Mouse (Mus musculus) leukemia stem cell, adult 10-12 weeks (primary cell): Measurements from ENCODE around the gene Tagln3. TPM values are rescaled to one million over a fixed set of nuclear protein-coding genes. Genes with fewer than 3 reads are reported as not detected.

Experiments used
- polyA plus RNA-seq: library from polyadenylated mRNA; stranded (reverse); fragments of >175 nt; gene quantifications from 2 replicates; pipeline ENCODE4 v1.2.3, GENCODE M21; 2012; ENCODE audit warnings: low replicate concordance

Tagln3 gene
- polyA plus RNA-seq = 0.24 TPM in 1 of 2 replicates, not detected in the other

DNA sequence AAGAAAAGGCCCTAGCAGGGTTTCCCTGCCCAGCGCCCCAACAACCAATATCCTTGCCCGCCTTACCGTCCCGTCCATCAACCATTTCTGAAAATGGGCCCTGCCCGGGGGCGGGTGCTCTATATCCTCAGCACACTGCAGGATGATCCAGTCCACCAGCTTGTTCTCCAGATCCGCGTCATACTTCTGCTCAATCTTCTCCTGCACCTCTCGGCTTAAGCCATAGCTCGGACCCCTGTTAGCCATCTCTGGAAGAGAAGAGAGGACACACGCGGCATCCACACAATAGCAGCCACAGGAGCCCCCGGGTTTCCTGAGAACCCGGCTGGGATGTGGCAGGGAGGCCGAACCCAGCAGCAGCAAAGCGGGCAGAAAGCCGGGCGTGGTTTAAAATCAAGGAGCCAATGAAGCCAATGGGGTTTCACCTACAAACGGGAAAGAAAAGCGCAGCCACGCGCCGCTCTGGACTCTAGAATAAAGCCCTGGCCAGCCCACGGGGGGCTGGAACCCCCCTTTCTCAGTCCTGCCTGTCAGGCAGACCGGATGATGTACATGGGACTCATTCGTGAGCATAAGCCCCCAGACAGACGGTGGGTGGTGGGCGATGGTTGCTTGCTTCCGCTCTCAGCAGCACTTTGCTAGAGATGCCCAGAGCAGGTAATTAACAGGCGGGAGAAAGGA is at the start of gene Tagln3:
Gene Tagln3, minus strand, starts transcription at position 548 of the 681 bp plus-strand sequence.

DNA sequence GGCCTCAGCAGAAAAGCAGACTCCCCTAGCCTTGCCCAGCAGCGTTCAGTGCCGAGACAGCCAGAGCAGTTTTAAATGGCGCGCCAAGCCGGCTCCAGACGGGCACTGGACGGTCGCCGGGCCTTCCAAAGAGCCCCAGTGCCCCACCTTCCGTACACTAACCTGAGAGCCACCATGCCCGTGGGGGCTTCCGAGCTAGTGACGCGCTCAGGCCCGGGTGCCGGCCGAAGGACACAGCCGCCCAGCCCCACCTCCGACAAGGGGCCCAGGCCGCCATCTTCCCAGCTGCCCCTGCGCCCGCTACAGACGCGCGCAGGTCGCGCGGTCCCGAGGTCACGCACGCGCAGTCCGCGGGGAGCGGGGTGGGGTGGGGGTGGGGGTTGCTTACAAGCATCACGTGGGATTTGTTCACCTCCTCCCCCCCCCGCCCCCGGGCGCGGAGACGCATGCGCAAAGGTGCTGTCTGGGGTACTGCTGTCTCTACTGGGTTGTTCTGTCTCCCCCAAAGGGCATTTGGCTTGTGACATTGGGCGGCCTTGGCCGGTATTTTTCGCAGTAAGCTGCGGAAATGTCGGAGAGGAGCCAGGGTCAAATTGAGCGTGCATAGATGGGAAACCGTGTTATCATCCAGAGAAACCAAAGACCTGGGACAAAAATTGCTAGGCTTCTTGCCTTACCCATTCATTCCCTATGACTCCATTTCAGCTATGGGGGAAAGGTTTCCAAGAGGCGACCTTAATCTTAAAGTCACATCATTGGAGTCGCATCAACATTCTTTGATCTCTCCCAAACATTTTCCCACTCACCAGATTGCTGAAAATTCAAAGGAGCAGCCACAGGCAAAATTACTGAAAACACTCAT is 18.4 kb upstream of the Tagln3 start, which contains the start of gene Abhd10:
Gene Abhd10, minus strand, starts transcription at position 341 of the 862 bp plus-strand sequence.

DNA sequence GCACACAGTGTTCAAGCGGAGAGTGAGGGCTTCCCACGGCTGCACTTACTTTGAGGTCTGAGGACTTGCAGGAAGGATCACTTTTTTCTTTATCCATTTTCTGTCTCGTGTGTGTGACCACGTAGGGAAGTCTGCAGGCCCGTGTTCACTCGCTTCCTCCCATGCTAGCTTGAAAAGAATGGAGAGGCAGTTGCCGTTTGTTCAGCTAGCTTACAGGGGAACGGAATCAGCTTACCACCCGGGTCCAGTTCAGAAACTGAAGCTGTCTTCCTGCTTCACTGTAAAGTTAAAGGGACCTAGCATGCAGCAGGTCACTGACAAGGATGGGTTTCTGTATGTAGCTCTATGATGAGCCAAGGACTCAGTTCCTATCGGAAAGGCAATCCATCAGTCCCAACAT is 30.9 kb downstream of the Tagln3 start, which contains the start of gene Tmprss7:
Gene Tmprss7, minus strand, starts transcription at position 101 of the 400 bp plus-strand sequence.

Other genes starting within 250 kb of the Tagln3 start
- not detected in 2 replicates for gene Gm609, start 231.6 kb downstream of the Tagln3 start, polyA plus RNA-seq
- gene Gm17783, start 192.6 kb downstream of the Tagln3 start, polyA plus RNA-seq = not detected in 2 replicates
- not detected in 2 replicates for gene Slc9c1, start 189.3 kb downstream of the Tagln3 start, polyA plus RNA-seq
- 0.05 and 0.25 TPM in 2 replicates for gene Gcsam, start 114.2 kb downstream of the Tagln3 start, polyA plus RNA-seq
- gene BC016579, start 70.5 kb downstream of the Tagln3 start, polyA plus RNA-seq = not detected in 2 replicates
- not detected in 2 replicates for gene Tmprss7, start 30.9 kb downstream of the Tagln3 start, polyA plus RNA-seq
- 4.8 and 5.5 TPM in 2 replicates for gene Abhd10, start 18.3 kb upstream of the Tagln3 start, polyA plus RNA-seq
- 0.05 and 0.99 TPM in 2 replicates for gene Phldb2, start 229.0 kb upstream of the Tagln3 start, polyA plus RNA-seq